Mouse (Mus musculus) 3T3-L1 (cell line): ENCODE data around the gene Atp4a.
"Not testable (repeated sequence)": the region's sequence is repeated elsewhere in the genome, so short reads cannot be mapped to it uniquely, and the experiment has no call there.

ENCODE experiments used
- DNase-seq: peaks from one replicate; pipeline ENCODE4 v3.0.0-alpha.2; 2015; ENCODE audit warnings: low read depth, low spot score

Atp4a gene

DNA sequence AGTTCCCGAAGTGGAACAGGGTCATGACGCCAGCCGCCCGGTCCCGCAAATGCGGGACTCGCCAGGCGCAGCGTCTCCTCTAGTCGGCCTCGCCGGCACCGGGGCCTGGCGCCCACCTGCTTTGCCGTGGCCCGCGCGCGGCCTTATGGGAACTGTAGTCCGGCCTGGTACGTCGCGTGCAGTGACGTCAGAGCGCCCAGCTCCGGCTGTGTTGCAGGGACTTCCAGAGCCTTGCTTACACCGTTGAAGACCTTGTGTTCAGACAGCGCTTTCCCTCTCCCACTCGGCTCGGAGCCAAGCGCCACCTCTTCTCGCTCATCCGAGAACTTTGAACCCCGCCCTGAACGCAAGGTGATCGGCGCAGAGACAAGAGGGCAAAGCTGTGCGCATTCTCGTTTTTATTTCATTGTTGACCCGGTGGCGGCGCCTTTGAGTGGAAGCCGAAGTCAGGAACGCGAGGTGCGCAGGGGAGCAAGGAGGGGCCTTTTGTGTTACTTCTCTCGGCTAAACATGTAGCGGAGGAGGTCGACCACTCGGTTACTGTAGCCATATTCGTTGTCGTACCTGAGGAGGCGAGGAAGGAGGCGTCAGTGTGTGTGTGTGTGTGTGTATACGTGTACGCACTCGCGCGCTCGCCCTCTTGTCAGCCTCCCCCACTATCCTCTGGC, 17.5 kb downstream of the Atp4a start, which contains the start of gene Tmem147:
Gene Tmem147, minus strand, starts transcription at position 145 of the 668 bp plus-strand sequence.
- DNase-seq: peak; percentile 93

DNA sequence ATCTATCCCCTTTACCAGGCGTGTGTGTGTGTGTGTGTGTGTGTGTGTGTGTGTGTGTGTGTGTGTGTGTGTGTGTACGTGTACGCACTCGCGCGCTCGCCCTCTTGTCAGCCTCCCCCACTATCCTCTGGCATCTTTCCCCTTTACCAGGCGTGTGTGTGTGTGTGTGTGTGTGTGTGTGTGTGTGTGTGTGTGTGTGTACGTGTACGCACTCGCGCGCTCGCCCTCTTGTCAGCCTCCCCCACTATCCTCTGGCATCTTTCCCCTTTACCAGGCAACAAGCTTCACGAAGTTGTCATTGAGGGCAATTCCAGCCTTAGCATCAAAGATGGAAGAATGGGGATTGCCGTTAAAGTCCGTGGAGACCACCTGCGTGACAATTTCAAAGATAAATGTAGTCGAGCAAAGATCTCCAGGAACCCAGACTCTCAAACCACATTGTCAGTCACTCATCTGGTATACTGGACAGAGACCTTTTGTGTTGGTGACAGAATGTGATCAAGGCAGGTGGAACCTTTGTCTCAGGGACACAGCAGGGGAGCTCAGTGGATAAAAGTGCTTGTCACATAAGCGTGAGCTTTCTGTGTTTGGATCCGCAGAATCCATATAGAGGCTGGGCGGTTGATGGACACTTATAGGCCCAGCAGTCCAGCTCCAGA, 18.2 kb downstream of the Atp4a start:
- DNase-seq: not testable (repeated sequence)

DNA sequence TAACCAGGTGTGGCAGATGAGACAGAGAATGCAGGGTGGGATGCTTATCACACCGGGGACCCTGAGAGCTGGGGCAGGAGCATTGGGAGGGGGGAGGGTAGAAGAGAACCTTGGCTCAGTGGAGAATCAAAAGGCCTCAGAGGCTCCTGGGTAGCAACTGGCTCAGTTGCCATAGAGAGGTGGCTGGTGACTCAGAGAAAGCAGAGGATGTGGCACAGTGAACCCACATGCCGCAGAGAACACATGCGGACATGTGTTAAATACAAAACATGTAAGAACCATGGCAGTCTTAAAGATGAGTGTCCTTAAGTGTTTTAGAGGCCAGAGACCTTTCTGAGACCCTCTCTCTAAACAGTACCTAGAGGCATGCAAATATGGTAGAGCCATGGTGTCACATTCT, 24.2 kb downstream of the Atp4a start:
- no peak for DNase-seq

DNA sequence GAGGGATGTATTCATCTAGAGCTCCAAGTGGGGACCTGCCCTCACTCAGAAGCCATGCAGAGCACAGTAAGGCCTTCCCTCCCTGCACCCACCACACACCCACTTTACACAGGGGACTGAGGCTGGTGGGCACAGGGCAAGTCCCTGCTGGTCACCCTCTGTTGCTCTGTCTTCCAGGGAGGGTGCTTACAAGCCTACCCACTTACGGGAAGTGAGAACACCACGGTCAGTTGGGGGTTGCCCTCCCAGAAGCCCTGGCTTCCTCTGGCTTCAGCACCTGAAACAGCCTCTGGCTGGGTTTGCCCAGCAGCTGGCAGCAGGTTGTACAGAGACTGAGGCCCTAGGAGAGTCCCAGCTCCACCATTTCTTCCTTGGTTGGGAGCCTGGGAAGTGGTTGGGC, 30.6 kb downstream of the Atp4a start:
- not testable (repeated sequence) for DNase-seq

DNA sequence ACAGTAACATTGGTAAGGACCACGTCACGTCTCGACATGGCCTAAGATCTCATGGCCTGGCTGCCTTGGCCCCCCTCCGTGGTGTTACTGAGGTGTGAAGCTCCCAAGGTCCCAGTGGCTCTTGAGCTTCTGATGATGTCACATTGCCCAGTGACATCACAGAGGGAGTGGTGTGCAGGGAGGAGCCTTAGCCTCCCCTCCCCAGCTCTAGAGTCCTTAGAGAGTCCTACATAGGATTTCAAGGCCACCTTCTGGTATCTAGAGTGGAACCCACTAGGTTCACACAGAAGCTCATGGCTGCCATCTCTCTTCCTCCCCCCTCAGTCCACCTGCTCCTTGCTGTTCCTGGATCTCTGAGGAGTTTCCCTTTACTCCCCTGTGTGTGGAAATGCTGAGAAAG, 31.6 kb downstream of the Atp4a start, which contains the start of gene Gapdhs:
Gene Gapdhs, minus strand, starts transcription at position 65 of the 400 bp plus-strand sequence.
- DNase-seq: not testable (repeated sequence)

DNA sequence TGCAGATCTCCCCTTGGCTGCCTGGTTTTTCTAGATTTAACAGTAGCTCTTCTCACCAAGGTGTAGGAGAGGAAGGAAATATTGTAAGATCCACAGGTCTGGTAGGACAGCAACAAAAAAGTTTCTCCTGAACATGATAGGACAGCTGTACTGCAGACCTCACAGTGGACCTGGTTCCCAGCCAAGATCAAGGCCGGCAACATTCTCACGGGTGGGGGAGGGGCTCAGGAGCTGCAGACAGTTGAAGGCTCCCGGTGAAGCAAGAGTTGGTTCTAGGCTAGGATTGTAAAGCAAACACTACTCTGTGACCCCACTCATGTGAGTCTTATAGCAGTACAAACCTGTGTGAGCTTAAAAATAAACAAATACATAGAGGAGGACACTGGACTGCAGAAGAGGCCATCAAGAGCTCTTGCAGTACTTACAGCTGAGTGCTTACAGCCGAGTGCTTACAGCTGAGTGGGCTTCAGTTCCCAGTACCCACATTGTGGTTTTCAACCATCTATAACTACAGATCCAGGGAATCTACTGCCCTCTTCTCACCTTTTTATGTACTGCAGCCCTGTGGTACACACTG, 32.1 kb downstream of the Atp4a start:
- no peak for DNase-seq

DNA sequence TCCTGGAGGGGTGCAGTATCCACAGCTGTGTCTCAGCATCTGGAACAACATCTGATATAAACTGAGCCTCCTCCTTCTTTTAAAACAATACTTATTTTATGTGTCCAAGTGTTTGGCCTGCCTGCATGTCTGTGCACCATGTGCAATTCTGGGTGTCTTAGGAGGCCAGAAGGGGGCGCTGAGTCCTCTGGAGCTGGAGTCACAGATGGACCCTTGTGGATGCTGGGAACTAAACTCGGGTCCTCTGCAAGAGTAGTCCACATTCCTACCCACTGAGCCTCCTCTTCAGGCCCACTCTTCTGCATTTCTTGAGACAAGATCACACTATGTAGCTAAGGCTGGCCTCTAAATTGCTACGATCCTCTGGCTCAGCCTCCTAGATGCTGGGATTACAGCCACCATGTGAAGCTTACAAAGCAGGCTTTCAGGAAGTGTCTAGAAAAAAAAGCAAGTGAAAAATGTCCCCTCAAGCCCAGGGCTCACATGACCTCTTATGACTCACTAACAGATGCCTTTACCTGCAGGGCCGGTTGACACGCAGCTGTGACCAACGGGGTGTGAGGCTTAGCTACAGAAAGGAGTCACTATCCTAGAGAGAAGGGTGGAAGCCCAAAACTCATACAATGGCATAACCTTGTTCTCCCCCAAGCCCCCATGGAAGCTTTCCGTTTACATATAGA, 35.7 kb downstream of the Atp4a start:
- DNase-seq: no peak

DNA sequence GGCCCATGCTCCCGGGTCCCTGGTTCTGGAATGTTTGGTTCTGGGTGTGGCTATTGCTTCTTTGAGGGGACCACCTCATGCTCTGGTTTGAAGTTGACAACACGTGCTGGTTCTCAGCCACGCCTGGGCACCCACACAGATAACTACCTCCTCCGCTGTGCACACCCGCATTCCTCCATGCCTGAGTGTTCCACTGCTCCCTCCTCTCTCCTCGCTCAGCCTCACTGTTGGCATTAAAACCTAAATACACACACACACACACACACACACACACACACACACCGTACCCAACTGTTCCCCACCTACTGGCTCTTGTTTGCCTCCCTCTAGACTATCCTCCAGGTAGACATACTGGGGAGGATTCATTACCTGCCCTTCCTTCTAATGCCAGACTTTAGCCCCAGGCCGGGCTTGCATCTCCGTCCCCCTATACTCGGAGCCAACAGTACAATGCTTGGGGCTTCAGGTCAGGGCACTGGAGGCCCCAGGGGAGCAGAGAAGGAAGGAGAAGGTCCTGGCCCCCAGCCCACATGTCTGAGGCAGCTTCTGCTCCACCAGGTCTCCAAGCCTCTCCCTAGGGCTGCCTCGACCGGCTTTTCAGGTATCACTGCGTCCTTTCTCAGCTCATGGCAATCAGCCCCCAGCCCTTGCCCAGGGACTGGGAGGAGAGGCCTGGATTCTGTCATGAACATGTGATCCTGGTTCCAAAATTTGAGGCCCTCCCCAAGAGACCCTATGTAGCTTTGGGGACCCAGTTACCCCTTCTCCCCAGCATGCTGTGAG, 38.0 kb downstream of the Atp4a start:
- no peak for DNase-seq

DNA sequence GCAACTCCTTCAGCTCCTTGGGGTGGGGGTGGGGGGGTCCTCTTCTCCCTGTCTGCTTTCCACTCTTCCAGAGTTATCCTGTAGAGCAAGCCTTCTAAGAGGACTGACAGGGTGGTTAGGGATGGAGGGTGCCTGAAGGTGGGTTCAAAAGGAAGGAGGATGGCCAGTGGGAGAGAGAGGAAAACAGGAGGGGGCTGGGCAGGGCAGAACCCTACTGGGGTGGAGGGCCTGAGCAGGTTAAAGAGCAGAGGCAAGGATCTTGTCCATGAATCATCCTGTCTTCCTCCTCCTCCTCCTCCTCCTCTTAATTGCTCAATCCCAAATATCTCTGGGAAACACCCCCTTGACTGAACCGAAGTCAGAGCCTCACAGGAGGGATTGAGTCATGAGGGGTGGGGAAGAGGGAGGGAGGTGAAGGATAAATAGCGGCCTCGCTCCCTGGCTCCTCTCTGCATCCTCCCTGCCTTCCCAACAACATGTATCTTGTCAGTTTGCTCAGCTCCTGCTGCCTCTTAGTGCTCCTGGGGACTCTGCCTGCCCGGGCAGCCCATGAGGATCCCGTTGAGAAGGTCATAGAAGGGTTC, 39.2 kb downstream of the Atp4a start, which contains the start of gene Sbsn:
Gene Sbsn, plus strand, starts transcription at position 386 of the 584 bp plus-strand sequence.
- DNase-seq: peak; percentile 22

DNA sequence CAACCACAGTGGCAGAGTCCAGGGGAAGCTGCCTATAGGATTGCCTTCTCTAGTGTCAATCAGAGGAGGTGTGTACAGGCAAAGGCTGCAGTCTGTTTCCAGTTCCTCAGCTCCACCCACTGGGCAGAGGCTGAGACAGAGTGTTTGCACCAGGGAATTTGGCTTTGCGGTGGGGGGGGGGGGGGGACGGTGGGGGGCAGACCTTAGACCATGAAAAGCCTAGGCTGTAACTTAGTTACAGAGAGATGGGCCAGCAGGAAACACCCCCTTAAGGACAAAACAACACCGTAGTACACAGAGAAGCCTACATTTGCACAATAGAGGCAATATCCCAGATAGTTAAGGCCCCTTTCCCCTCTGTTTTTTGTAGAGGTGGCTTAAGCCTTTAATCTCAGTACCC, 45.0 kb downstream of the Atp4a start:
- no peak for DNase-seq

DNA sequence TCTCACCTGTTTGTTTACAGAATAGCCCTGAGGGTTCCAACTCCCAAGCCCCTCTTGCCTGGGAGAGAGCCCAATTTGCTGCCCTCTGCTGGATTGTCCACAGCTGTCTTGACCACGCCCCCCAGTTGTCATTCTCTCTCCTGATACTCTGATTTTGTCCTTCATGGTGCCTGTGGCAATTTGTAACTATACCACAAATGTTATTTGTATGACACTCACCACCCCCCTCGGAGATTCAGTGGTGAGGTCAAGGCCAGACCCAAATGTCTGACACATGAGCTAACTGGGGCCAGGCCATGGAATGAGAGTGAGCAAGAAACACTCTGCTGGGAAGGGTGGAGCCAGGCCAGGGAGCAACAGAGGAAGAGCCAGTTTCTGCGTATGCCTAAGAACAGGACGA, 46.8 kb downstream of the Atp4a start:
- peak; percentile 67 for DNase-seq

DNA sequence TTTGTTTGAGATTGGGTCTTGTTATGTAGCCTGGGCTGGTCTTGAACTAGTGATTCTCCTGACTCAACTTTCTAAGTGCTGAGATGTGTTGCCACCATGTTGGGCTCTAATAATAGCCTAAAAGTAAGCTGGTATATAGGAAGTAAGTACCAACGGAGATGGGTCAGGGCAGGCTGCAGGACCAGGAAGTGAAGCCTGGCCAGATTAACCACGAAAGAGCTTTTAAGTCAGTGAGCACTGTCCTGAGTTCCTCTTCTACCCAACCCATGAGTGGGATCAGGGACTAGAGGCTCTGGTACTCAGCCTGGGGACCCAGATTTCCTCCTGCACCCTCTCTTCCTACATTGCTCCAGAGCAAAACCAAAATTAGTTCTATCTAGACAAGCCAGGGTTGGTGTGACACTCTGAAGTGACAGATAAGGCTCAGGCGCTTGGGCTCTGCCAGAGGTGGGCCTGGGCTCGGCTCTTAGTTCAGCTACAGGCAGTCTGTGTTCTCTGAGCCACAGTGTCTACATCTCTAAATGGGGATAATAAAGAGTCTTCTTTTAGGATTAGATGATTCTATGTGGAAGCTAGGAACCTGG, 49.9 kb downstream of the Atp4a start:
- no peak for DNase-seq

DNA sequence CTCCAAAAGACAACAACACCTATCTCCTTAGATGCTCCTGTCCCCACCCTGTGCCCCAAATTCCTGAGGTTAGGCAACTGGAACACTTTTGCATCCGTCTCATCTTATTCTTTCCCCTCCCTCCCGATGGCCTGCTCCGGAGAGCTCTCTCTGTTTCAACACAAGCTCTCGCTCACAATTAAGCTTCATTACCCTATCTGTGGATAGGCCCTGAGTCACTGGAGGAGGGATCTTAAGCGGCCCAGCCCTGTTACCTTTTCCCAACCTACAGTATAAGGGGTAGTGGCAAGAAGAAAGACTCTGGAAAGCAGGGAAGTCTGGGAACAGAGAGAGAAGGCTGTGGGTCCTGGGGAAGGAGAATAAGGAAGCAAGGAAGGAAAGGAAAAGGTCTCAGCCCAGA, 51.4 kb downstream of the Atp4a start, which contains the start of gene Dmkn:
Gene Dmkn, plus strand, starts transcription at position 301 of the 400 bp plus-strand sequence.
- no peak for DNase-seq

DNA sequence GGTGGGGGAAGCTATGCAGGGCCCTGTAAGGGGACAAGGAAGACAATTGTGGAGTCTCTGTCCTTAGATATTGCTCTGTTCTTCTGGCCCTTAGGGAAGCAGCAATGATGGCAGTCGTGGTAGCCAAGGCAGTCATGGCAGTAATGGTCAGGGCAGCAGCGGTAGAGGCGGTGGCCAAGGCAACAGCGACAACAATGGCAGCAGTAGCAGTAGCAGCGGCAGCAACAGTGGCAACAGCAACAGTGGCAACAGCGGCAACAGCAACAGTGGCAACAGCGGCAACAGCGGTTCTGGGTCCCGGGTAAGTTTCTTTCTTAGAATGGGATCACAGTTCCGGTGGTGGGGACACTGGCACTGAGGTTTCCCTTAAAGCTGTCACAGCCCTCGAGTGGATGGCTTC, 53.2 kb downstream of the Atp4a start:
- DNase-seq: no peak

DNA sequence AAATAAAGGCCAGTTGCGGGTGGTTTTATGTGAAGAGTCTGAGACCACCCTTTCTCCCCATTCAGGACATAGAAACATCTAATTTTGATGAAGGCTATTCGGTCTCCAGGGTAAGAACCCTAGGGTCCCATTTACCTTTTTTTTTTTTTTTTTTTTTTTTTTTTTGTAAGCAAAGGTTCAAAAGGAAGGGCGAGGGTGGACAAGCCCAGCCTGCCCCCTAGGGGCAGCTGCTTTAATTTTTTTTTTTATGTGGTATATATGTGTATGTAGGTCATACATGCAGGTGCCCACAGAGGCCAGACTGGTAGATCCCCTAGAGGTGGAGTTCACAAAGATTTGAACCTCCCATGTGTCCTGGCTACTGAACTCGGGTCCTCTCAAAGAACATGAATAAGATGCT, 54.4 kb downstream of the Atp4a start:
- DNase-seq: no peak

DNA sequence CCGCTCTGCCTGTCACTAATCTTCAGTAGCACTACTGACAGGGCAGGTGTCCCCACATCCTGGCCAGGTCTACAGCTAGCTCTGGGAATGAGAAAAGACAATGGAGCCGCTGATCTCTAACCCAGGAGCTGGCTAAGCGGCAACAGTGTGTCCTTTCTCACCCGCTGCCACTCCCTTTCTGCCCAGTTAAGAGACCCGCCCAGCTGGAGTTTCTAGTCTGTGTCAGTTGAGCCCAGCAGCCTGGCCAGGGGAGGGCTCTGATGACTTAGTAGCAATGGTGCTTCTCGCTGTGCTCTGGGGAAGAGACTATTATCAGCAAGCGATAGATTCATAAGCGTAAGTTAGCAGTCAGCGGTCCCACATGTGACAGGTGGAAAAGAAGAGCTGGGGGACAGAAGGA, 57.2 kb downstream of the Atp4a start:
- DNase-seq: no peak
